Mouse (Mus musculus): ENCODE data around the gene Egfl6.
"Not testable (repeated sequence)": the region's sequence is repeated elsewhere in the genome, so short reads cannot be mapped to it uniquely, and the experiment has no call there.

The Egfl6 gene

DNA sequence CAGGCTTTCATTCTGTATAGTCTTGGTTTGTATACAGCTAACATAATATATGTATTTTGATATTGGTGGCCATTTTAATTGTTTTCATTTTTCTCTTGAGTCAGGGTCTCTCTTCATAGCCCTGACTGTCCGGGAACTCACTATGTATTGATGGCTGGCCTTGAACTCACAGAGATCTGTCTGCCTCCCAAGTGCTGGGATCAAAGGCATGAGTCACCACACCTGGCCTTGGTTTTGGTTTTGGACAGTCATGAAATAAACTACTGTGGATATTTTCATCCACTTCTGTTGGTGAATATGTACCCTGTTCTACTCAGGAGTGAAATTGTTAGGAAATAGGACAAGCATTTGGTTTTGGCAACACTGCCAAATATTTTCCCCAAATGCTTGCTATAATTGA lies 68.9 kb downstream of the Egfl6 start:
- DNase-seq (ENCODE audit: low spot score), result no peak

DNA sequence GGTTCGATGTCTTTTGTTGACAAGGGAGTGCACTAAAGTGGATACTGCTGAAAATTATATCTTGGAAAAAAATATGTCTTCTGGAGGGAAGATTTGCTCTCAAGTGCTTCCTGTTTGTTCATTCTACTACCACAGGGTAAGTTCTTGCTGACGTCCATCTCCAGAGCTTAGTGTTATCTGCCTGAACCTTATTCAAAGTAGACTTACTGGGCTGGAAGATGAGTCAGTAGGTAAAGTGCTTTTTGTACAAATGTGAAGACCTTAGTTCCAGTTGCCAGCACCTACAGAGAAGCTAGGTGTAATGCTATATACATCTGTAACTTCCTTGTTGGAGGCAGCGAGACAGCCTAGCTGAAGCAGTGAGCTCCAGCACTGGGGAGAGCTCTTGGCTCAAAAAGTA lies 69.6 kb downstream of the Egfl6 start:
- no peak for DNase-seq (ENCODE audit: low spot score)

DNA sequence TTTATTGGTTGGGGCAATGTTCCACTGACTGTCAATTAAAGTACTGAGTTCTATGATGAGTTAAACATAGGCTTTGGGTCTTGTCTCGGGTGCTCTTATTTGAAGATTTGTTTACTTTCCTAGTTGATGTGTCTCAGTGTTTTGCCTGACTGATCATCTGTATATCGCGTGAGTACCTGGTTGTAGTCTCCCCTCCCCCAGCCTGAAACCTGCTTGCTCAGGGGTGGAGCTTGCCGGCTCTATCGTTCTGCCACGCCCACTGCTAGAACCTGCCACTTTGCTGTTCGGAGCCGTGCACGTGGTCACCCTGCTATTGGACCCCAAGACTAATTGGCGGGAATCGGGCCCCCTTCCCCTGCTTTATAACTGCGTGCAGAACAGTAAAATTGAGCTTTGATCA lies 71.5 kb downstream of the Egfl6 start:
- DNase-seq (ENCODE audit: low spot score), result not testable (repeated sequence)

DNA sequence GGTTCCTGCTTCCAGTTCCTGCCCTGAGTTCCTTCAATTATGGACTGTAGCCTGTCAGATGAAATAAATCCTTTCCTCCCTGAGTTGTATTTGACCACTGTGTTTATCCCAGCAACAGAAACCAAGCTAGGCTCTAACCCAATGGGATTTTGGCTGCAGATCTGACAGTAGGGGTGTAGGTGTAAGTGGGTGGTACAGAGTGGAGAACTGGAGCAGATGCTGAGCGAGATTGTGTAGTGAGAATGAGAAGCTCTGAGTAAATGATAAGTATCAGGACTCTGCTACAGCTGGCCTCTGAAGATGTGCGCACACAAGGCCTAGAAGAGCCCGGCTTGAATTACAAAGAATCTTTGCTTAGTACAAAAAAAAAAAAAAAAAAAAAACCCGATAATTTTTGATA lies 73.4 kb downstream of the Egfl6 start:
- no peak for DNase-seq (ENCODE audit: low spot score)

DNA sequence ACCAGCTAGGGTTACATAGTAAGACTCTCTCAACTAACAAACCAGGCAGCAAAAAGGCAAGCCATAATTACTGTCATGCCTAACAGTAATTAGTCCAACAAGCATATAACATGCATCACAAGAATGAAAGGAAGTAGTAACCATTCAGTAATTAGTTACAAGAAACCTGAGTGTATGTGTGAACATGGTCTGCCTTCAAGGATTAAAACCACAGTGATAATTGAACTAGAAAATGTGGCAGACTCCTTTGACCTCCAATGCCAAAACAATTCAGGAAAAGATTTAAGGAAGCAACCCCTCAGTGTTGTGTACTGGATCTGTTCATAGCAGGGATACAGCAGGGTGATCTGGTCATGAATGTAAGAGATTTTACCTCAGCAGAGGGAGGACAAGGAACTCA lies 74.4 kb downstream of the Egfl6 start:
- DNase-seq (ENCODE audit: low spot score), result no peak

DNA sequence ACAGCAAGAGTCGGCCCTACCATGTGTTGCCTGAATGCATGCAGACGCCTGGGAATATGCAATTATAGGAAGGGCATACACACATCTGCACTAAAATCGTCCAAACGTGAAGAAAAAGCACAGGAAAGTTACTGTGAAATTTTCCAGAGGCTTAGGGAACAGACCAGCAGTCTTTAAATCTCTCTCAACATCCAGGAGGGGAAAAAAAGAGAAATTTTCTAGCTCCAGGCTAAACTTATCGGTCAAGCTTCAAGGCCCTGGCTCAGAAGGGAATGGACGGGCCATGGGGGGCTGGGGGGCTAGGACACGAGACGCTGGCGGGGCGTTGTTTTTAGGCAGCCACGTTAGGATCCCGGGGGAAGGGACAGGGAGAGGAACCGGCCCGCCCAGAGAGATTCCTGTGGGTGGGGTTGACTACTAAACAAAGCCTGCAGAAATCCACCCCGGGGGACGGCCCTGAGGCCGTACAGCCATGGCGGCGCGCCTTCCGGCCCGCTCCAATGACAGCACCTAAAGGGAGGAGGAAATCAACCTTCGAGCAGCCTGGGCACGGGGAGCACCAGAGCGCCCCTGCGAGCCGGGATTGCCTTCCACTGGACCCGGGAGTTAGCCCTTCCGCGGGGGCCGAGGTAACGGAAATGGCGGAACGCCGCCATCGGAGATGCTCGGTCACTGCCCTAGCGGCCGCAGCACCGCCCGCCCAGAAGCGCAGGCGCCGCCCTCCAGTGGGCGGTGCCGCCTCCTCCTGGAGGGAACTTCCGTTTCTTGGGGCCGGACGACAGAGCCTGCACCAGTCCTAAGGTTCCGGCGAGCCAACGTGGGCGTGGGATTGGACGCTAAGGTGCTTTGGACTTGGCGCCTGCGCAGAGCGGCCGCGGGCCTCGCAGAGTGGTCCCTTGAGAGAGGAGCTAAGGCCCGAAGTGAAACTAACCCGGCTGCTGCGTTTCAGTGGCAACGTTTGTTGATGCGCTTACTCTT lies 75.5 kb downstream of the Egfl6 start:
- peak; percentile 92 for DNase-seq (ENCODE audit: low spot score)

DNA sequence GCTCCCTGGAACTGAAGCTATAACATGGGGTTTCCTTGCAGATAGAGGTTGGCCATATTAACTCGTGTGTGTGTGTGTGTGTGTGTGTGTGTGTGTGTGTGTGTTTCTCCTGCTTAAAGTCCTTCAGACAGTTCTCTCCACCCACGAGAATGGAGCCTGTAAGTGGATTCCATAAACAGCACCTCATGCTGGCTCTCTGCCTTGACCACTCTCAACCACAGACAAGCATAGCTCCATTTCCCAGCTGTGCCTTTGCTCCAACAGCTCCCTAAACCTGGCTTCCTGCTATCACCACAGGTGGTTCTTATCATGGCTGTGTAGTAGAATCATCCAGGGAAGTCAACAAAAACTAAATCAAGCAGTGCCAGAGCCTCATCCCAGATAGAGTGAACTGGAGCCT lies 81.1 kb downstream of the Egfl6 start:
- DNase-seq (ENCODE audit: low spot score), result no peak

DNA sequence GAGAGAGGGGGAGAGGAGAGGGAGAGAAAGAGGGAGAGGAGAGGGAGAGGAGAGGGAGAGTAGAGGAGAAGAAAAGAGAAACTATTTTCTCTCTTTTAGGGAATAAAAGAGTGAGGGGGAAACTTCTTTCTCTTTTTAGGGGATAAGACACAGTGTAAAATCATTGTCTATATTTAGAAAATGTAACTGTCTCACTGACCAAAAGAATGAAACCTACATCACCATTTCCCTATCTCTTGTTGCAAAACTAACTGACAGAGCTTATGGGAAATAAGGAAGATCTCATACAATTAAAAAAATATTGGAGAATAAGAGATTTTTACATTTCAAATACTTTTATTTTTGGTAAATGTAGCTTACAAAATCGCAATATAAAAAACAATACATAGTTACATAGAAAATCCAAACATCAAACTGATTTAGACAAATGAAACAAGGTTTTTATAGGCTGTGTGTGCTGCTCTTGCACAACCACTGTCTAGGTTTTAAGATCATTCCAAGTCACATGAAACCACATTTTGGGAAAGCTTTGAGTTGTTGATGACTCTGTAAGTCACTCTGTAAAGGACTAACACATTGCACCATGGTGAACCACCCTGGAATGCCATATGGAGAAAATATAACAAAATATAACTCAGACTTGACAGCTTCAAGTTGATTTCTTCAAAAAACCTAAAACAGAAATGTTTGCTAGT lies 85.9 kb downstream of the Egfl6 start:
- no peak for DNase-seq (ENCODE audit: low spot score)

DNA sequence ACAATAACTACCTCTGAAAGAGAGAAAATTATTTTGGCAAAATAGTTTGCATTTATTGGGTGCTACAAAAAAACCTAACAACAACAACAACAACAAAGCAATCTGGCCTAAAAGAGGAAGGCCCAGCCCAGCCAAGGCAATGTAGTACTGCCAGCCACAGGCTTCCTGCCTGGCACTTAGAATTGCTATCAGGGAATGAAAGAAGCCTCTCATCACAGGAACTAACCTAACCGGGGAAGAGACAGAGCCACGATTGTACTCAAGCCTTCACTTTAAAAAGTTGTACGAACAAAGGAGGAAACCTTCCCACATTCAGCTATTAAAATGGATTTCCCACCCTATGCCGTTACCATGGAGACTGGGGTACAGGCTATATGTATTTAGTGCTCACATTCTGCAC lies 87.7 kb downstream of the Egfl6 start:
- DNase-seq (ENCODE audit: low spot score), result no peak

DNA sequence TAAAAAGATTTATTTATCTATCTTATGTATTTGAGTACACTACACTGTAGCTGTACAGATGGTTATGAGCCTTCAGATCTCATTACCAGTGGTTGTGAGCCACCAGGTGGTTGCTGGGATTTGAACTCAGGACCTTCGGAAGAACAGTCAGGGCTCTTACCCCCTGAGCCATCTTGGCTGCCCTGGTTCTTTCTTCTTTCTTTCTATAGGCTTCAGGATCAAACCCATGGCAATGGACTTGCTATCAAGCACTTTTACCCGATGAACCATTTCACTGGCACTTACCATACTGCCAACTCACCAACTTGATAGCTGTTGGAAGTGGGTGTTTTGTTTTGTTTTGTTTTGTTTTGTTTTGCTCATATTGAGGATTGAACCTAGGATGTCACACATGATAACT lies 90.5 kb downstream of the Egfl6 start:
- no peak for DNase-seq (ENCODE audit: low spot score)

DNA sequence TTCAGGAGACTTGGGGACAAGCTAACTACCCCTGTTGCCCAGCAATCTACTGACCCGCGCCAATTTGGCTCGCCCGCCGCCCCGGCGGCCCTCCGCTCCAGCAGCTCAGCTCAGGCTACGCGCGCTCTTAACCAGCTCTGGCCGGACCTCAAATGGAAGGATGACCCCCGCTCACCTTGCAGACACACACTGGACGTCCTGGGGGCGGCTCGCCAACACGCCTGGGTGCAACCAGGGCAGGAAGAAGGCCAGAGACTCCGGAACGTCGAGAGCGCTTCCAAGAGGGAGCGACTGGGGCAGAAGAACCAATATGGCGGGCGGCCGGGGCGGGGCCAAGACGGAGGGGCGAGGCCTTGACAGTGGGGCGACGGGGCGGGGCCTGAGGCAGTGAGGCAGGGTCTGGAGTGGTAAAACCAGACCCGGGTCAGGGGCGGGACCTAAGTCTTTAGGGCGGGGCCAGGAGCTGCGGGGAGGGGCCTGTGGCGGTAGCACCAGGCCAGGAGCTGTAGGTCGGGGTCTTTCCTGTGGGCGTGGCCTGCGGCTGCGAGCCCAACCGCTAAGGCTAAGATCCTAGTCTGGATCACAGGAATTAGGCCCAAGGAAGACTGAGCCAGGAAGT lies 106.0 kb downstream of the Egfl6 start, which contains the start of gene Rab9:
Gene Rab9 (minus strand): TSS at position 503 of the 619 bp plus-strand sequence.
- DNase-seq (ENCODE audit: low spot score), result peak; percentile 98

DNA sequence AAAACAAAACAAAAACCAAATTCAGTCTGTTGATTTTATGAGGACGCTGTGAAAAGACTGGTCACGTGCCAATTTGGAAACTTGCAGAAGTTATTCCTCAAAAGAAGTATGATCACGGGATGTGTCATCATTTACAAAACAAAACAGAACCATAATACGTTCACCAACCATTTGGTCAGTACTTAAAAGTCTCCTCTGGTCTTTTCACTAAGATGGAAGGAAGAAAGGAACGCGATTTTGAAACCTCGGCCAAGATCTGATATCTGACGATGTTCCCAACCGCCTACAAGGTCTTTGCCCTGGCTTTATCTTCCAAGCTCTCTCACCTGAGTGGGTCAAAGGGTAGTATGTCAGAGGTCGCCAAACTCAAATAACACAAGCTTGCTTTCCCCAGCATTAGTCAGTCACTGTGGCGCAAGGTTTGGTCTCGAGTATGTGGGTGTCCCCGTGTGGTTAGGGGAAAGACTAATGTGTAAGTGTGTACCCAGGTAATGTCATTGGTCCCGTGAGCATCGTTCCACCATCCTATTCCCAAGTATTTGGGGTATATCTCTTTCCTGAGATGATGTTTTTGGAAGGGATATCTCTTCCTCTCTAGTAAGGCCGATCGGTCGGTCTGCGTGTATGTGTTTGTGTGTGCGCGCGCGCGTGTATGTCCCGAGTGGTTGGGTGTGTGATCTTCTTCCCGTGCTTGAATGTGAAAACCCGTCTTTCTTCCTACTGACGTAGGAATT lies 106.7 kb downstream of the Egfl6 start:
- no peak for DNase-seq (ENCODE audit: low spot score)

DNA sequence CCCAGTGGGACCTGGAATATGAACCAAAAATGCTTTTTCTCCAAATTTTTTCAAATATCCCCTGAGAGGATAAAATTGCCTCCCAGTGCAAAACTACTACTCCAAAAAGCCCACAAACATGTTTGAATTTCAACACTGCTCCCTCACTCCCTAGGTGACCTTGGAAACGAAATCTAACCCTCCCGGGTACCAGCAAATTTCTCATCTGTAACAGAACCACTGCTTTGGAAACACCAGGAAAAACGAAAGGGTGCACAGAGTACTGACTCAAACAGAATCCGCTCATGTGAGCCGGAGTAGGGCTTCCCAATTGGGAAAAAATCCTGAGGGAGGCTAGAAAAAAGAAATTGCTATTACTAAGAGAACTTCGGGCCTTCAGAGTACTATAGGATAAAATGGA lies 108.1 kb downstream of the Egfl6 start:
- DNase-seq (ENCODE audit: low spot score), result no peak
